Mouse (Mus musculus) liver, embryonic 14.5 days (tissue): ENCODE results near the gene H2afx.

Source experiments
- CTCF ChIP-seq: IDR thresholded peaks from 2 replicates; pipeline ENCODE4 v1.5.1; 2016; ENCODE audit warnings: antibody characterized with exemption, low read depth, control low read depth
- EP300 ChIP-seq: IDR thresholded peaks from 2 replicates; pipeline ENCODE4 v1.6.1; 2016; ENCODE audit warnings: antibody characterized with exemption, low read depth

- TF ChIP-seq EP300 (no peak), CTCF (no peak)
Measured at GRCm38 (mm10) chr9:44347166-44347565, 12.7 kb downstream of the H2afx start.
